Mouse (Mus musculus): ENCODE measurements around the gene Tec.

- TF ChIP-seq GATA1 (IDR thresholded peaks at IDR 0.05; ENCODE audit: low read length) (no peak), TAL1 (IDR thresholded peaks at IDR 0.05; ENCODE audit: low read length) (no peak)
Measured at GRCm38 (mm10) chr5:72810990-72811389, 57.3 kb downstream of the Tec start.

All from erythroblast, embryonic 14.5 days (primary cell).